Comparison of ENCODE assay signal across 24 mouse cellular contexts in genomic region chr8:13512016-13512415, GRCm38 (mm10). TPM values are rescaled to one million over a fixed set of nuclear protein-coding genes. Genes with fewer than 3 reads are reported as not detected.
DNase-seq lines count a peak whose midpoint lies in the region; ATAC-seq lines count a peak whose summit lies in the region.
"Had no signal": no experiment of that assay in that cellular context is flagged by ENCODE, and none has a peak within 500 bp of the region (broad histone marks: within the 10 kb centered on the region; RNA-seq: fewer than 3 reads in every experiment).

No protein-coding gene starts in this region.

- H3K9me3 ChIP-seq in intestine, embryonic 15.5 days = no peaks in the 10 kb centered on the region
- H3K9me3 ChIP-seq: embryonic facial prominence, embryonic 10.5 days; forebrain, embryonic 13.5 days; heart, embryonic 12.5 days; hindbrain, embryonic 15.5 days had no signal

- ATAC-seq in intestine, embryonic 15.5 days = no peak
- ATAC-seq: forebrain, embryonic 13.5 days; Patski had no signal

- no peaks in the 10 kb centered on the region for H3K27me3 ChIP-seq in intestine, embryonic 15.5 days (replicated peaks)
- H3K27me3 ChIP-seq: forebrain, embryonic 13.5 days; hindbrain, embryonic 15.5 days; Patski had no signal

- H3K27ac ChIP-seq in intestine, embryonic 15.5 days = no peak overlapping the region
- H3K27ac ChIP-seq: embryonic facial prominence, embryonic 10.5 days; forebrain, embryonic 13.5 days; hindbrain, embryonic 15.5 days had no signal

- 85% methylated on average over 5 of the region's 5 CpGs for WGBS in intestine, embryonic 15.5 days

- no peak overlapping the region for H3K4me2 ChIP-seq in intestine, embryonic 15.5 days (replicated peaks)
- H3K4me2 ChIP-seq: forebrain, embryonic 13.5 days; heart, embryonic 12.5 days; hindbrain, embryonic 15.5 days had no signal

- H3K9ac ChIP-seq in intestine, embryonic 15.5 days = no peak overlapping the region
- H3K9ac ChIP-seq: forebrain, embryonic 13.5 days; forebrain, postnatal 0 days; heart, embryonic 12.5 days; hindbrain, embryonic 15.5 days had no signal

- H3K4me3 ChIP-seq in intestine, embryonic 15.5 days (replicated peaks) = no peak overlapping the region
- H3K4me3 ChIP-seq: embryonic facial prominence, embryonic 10.5 days; forebrain, embryonic 13.5 days; heart, embryonic 12.5 days; hindbrain, embryonic 15.5 days had no signal

- peaks cover 28% of the 10 kb centered on the region for H3K4me1 ChIP-seq in intestine, embryonic 15.5 days (replicated peaks)
- H3K4me1 ChIP-seq: embryonic facial prominence, embryonic 10.5 days; forebrain, embryonic 13.5 days; hindbrain, embryonic 15.5 days had no signal

- peak; percentile 23 for DNase-seq in ZHBTc4 (ENCODE audit: low read depth, low spot score)
- peak; percentile 50 for DNase-seq in cerebellum, adult 11 months
- peak; percentile 64 for DNase-seq in cerebellum, adult 8-10 months
- peak; percentile 58 to 80 for DNase-seq in cerebellum, postnatal 14 days
- DNase-seq in adrenal gland, adult 18-20 months (ENCODE audit: low spot score in 2 of 2) = no peak
- DNase-seq in right cerebral cortex, adult 2 months (ENCODE audit: low spot score in 2 of 2) = no peak
- DNase-seq: adrenal gland, postnatal 10 days; gastrocnemius, postnatal 14 days; kidney, adult 9 months had no signal

- no peaks in the 10 kb centered on the region for H3K36me3 ChIP-seq in intestine, embryonic 15.5 days
- H3K36me3 ChIP-seq: embryonic facial prominence, embryonic 10.5 days; heart, embryonic 12.5 days; hindbrain, embryonic 15.5 days had no signal

RNA-seq across cellular contexts. Expression of gene Gas6, which starts 17.7 kb away (rescaled TPM):
- polyA plus RNA-seq in intestine, embryonic 15.5 days (2015; fragmentation: Nextera tagmentation; extraction: Ambion mirVana) = 50.9 and 57.8 TPM in 2 replicates
- total RNA-seq in adrenal gland, adult 18-20 months (2021) = 100 to 1,000 TPM; 100 to 394 TPM
- total RNA-seq: CH12.LX had no signal

RNA-seq across cellular contexts. Expression of gene 1700029H14Rik, which starts 50.2 kb away (rescaled TPM):
- not detected in 2 replicates for polyA plus RNA-seq in intestine, embryonic 15.5 days (2015; fragmentation: Nextera tagmentation; extraction: Ambion mirVana)
- total RNA-seq in adrenal gland, adult 18-20 months (2021) = not detected
- total RNA-seq: adrenal gland, postnatal 10 days; CH12.LX; gastrocnemius, adult 18-20 months; gastrocnemius, postnatal 14 days; heart, adult 8-10 months; heart, postnatal 25 days had no signal
- polyA plus RNA-seq: embryonic facial prominence, embryonic 10.5 days; embryonic facial prominence, embryonic 14.5 days; forebrain, embryonic 13.5 days; forebrain, postnatal 0 days; heart, embryonic 12.5 days; heart, embryonic 16.5 days; hindbrain, embryonic 11.5 days; hindbrain, embryonic 15.5 days; intestine, postnatal 0 days; Patski had no signal

Comparison
In these comparisons a context has a peak if more than half of its experiments do, and no peak if none do; other contexts are left out.
1. DNase-seq: peak in ZHBTc4 (single experiment), cerebellum, adult 11 months (single experiment), cerebellum, adult 8-10 months (single experiment) and cerebellum, postnatal 14 days (2 of 2); none in adrenal gland, adult 18-20 months (0 of 2) and right cerebral cortex, adult 2 months (0 of 2).